Mouse (Mus musculus) limb, embryonic 11.5 days (tissue): Measurements from ENCODE around the gene Taf3. TPM values are rescaled to one million over a fixed set of nuclear protein-coding genes. Genes with fewer than 3 reads are reported as not detected.
A peak's percentile ranks its signal among the peaks of the same experiment; 100 is the strongest.

Source experiments
- ATAC-seq: fragments of 200-750 bp; cut with Nextera tagmentation; 2 replicates; pipeline ENCODE4 v1.8.0; 2017; ENCODE audit warnings: low read depth; ENCODE audit not compliant: insufficient number of reproducible peaks, low FRiP score, low TSS enrichment
- DNase-seq: peaks from one replicate; pipeline ENCODE4 v3.0.0-alpha.2; 2015; ENCODE audit warnings: low spot score
- H3K27ac ChIP-seq: fragments of 300-500 bp; sonication (generic); replicated peaks from 2 replicates; pipeline ENCODE4 v1.5.1; 2014; ENCODE audit warnings: low read depth, mild to moderate bottlenecking, low read length
- H3K27me3 ChIP-seq: fragments of 300-500 bp; sonication (generic); 2 replicates; pipeline ENCODE4 v1.6.1; 2014; ENCODE audit warnings: mild to moderate bottlenecking, low read length, mixed read lengths; ENCODE audit not compliant: control insufficient read depth, insufficient read depth
- H3K36me3 ChIP-seq: fragments of 300-500 bp; sonication (generic); 2 replicates; pipeline ENCODE4 v1.6.1; 2014; ENCODE audit warnings: mild to moderate bottlenecking, low read length, moderate library complexity, mixed read lengths; ENCODE audit not compliant: control insufficient read depth, insufficient read depth
- H3K4me1 ChIP-seq: fragments of 300-500 bp; sonication (generic); 2 replicates; pipeline ENCODE4 v1.6.1; 2014; ENCODE audit warnings: low read length, mixed read lengths; ENCODE audit not compliant: control insufficient read depth, insufficient read depth
- H3K4me2 ChIP-seq: fragments of 300-500 bp; sonication (generic); 2 replicates; pipeline ENCODE4 v1.6.1; 2014; ENCODE audit warnings: low read depth, mild to moderate bottlenecking, moderate library complexity; ENCODE audit not compliant: severe bottlenecking
- H3K4me3 ChIP-seq: fragments of 300-500 bp; sonication (generic); 2 replicates; pipeline ENCODE4 v1.5.1; 2014; ENCODE audit warnings: low read depth, low read length
- H3K9ac ChIP-seq: fragments of 300-500 bp; sonication (generic); 2 replicates; pipeline ENCODE4 v1.6.1; 2014; ENCODE audit warnings: mild to moderate bottlenecking, low read length
- H3K9me3 ChIP-seq: fragments of 300-500 bp; sonication (generic); 2 replicates; pipeline ENCODE4 v1.6.1; 2016; ENCODE audit warnings: low read length; ENCODE audit not compliant: control insufficient read depth
- WGBS: fragments of 180-500 bp; shearing (Covaris S2); extraction: QIAGEN DNeasy Blood & Tissue Kit; methylation state at CpG from one replicate; pipeline ENCODE4 v1.1.7; 2014; 5-methylcytosine and 5-hydroxymethylcytosine counted together
- polyA plus RNA-seq: library from polyadenylated mRNA; unstranded; fragments of >200 nt; fragmentation: Nextera tagmentation; extraction: Ambion mirVana; gene quantifications from 2 replicates; pipeline ENCODE4 v1.2.1, GENCODE M21; 2014

Gene Taf3
- polyA plus RNA-seq, 1 experiment from 2014 or later: 17.3 TPM

GRCm38 (mm10) chr2:9897846-9898245 lies 150.6 kb downstream of the Taf3 start:
- no peak overlapping the region for H3K4me2 ChIP-seq
- H3K4me1 ChIP-seq: no peaks in the 10 kb centered on the region
- 6% methylated on average over 8 of the region's 8 CpGs for WGBS
- H3K27me3 ChIP-seq: peaks cover 58% of the 10 kb centered on the region
- no peak overlapping the region for H3K27ac ChIP-seq
- no peak overlapping the region for H3K9ac ChIP-seq
- DNase-seq (no peak), ATAC-seq (no peak)
- no peaks in the 10 kb centered on the region for H3K9me3 ChIP-seq
- no peaks in the 10 kb centered on the region for H3K36me3 ChIP-seq
- no peak overlapping the region for H3K4me3 ChIP-seq

- no peak overlapping the region for H3K4me3 ChIP-seq
- DNase-seq (peak; percentile 50), ATAC-seq (no peak)
- H3K9ac ChIP-seq: no peak overlapping the region
- no peaks in the 10 kb centered on the region for H3K9me3 ChIP-seq
- no peaks in the 10 kb centered on the region for H3K4me1 ChIP-seq
- under 1% methylated on average over 22 of the region's 22 CpGs for WGBS
- peak overlapping the region; percentile 15 for H3K4me2 ChIP-seq
- no peak overlapping the region for H3K27ac ChIP-seq
- H3K27me3 ChIP-seq: peaks cover 67% of the 10 kb centered on the region
- no peaks in the 10 kb centered on the region for H3K36me3 ChIP-seq
Measured at GRCm38 (mm10) chr2:9896097-9896770, 152.2 kb downstream of the Taf3 start.

GRCm38 (mm10) chr2:9894836-9895593 lies 153.4 kb downstream of the Taf3 start:
- under 1% methylated on average over 19 of the region's 19 CpGs for WGBS
- H3K4me3 ChIP-seq: no peak overlapping the region
- no peak overlapping the region for H3K4me2 ChIP-seq
- ATAC-seq: no peak
- H3K27me3 ChIP-seq: peaks cover 80% of the 10 kb centered on the region
- no peak overlapping the region for H3K27ac ChIP-seq
- no peak for DNase-seq
- H3K4me1 ChIP-seq: no peaks in the 10 kb centered on the region
- no peaks in the 10 kb centered on the region for H3K36me3 ChIP-seq
- no peaks in the 10 kb centered on the region for H3K9me3 ChIP-seq
- H3K9ac ChIP-seq: no peak overlapping the region

GRCm38 (mm10) chr2:9893272-9893953 lies 155.0 kb downstream of the Taf3 start:
- DNase-seq: no peak
- ATAC-seq: no peak
- no peak overlapping the region for H3K9ac ChIP-seq
- 3% methylated on average over 6 of the region's 6 CpGs for WGBS
- 0 out of 2 replicates have a peak, but pooled peaks cover 4% of the 10 kb centered on the region for H3K4me1 ChIP-seq
- H3K4me3 ChIP-seq: no peak overlapping the region
- H3K27ac ChIP-seq: no peak overlapping the region
- H3K4me2 ChIP-seq: no peak overlapping the region
- H3K9me3 ChIP-seq: no peaks in the 10 kb centered on the region
- H3K27me3 ChIP-seq: peaks cover 88% of the 10 kb centered on the region
- H3K36me3 ChIP-seq: no peaks in the 10 kb centered on the region

GRCm38 (mm10) chr2:9892541-9892940 lies 155.9 kb downstream of the Taf3 start:
- WGBS: under 1% methylated on average over 7 of the region's 7 CpGs
- H3K9me3 ChIP-seq: no peaks in the 10 kb centered on the region
- 0 out of 2 replicates have a peak, but pooled peaks cover 4% of the 10 kb centered on the region for H3K4me1 ChIP-seq
- no peak overlapping the region for H3K4me2 ChIP-seq
- no peaks in the 10 kb centered on the region for H3K36me3 ChIP-seq
- ATAC-seq (no peak), DNase-seq (no peak)
- no peak overlapping the region for H3K27ac ChIP-seq
- H3K4me3 ChIP-seq: no peak overlapping the region
- H3K9ac ChIP-seq: no peak overlapping the region
- H3K27me3 ChIP-seq: peaks cover 86% of the 10 kb centered on the region

GRCm38 (mm10) chr2:9890906-9891305 lies 157.5 kb downstream of the Taf3 start:
- Histone ChIP-seq H3K9me3 (no peaks in the 10 kb centered on the region), H3K4me1 (0 out of 2 replicates have a peak, but pooled peaks cover 4% of the 10 kb centered on the region), H3K27ac (no peak overlapping the region), H3K36me3 (no peaks in the 10 kb centered on the region), H3K27me3 (peaks cover 87% of the 10 kb centered on the region), H3K4me3 (no peak overlapping the region), H3K9ac (no peak overlapping the region), H3K4me2 (no peak overlapping the region)
- DNase-seq (no peak), ATAC-seq (no peak)
- 5% methylated on average over 5 of the region's 5 CpGs for WGBS

- Histone ChIP-seq H3K27me3 (peaks cover 87% of the 10 kb centered on the region), H3K27ac (no peak overlapping the region), H3K4me2 (no peak overlapping the region), H3K9me3 (no peaks in the 10 kb centered on the region), H3K9ac (no peak overlapping the region), H3K36me3 (no peaks in the 10 kb centered on the region), H3K4me3 (no peak overlapping the region), H3K4me1 (0 out of 2 replicates have a peak, but pooled peaks cover 4% of the 10 kb centered on the region)
- DNase-seq (no peak), ATAC-seq (no peak)
- WGBS: 9% methylated on average over 8 of the region's 8 CpGs
Measured at GRCm38 (mm10) chr2:9890251-9890650, 158.1 kb downstream of the Taf3 start.

- Histone ChIP-seq H3K4me2 (peak within 1 kb of the TSS; percentile 11; the same call in 1 of the 2 replicates), H3K9ac (no peak within 1 kb of the TSS), H3K4me3 (peak within 1 kb of the TSS; percentile 12; the same call in 1 of the 2 replicates), H3K9me3 (no peaks in the 10 kb centered on the region), H3K4me1 (0 out of 2 replicates have a peak, but pooled peaks cover 4% of the 10 kb centered on the region), H3K27ac (no peak within 1 kb of the TSS), H3K27me3 (peaks cover 87% of the 10 kb centered on the region), H3K36me3 (no peaks in the 10 kb centered on the region)
- WGBS: under 1% methylated on average over 23 of the region's 23 CpGs
- ATAC-seq (no peak), DNase-seq (peak; percentile 55)
Measured at GRCm38 (mm10) chr2:9889651-9890183, 158.7 kb downstream of the Taf3 start, which contains the start of gene Gata3. Gene Gata3 (minus strand): TSS chr2:9890034.
